Mouse (Mus musculus) B cell, adult 62 days (primary cell): ENCODE results near the gene Il25. TPM values are rescaled to one million over a fixed set of nuclear protein-coding genes. Genes with fewer than 3 reads are reported as not detected.

ENCODE experiments used
- total RNA-seq: library from RNA; stranded (reverse); gene quantifications from 4 replicates; pipeline ENCODE4 v1.2.4, GENCODE M21; 2023

Gene Il25
- not detected in 4 replicates for total RNA-seq

GRCm38 (mm10) chr14:54932645-54933150 is at the start of gene Il25:
Gene Il25 (plus strand): TSS chr14:54932695.

GRCm38 (mm10) chr14:54883154-54884021 is 49.1 kb upstream of the Il25 start, which contains the start of the genes Bcl2l2 and Gm20521:
Gene Bcl2l2 (plus strand): TSS chr14:54883377.
Gene Gm20521 (plus strand): TSS chr14:54883441.

GRCm38 (mm10) chr14:54892200-54892599 is 40.3 kb upstream of the Il25 start, which contains the start of gene Pabpn1:
Gene Pabpn1 (plus strand): TSS chr14:54892500.

GRCm38 (mm10) chr14:54912886-54913285 is 19.6 kb upstream of the Il25 start, which contains the start of gene Slc22a17:
Gene Slc22a17 (minus strand): TSS chr14:54913132.

GRCm38 (mm10) chr14:54925349-54926342 is 6.8 kb upstream of the Il25 start, which contains the start of gene Efs:
Gene Efs (minus strand): TSS chr14:54926126.

GRCm38 (mm10) chr14:54935904-54936830 is 3.7 kb downstream of the Il25 start, which contains the start of gene Cmtm5:
Gene Cmtm5 (plus strand): TSS chr14:54936261.

GRCm38 (mm10) chr14:54966320-54966977 is 34.0 kb downstream of the Il25 start, which contains the start of gene Myh6:
Gene Myh6 (minus strand): TSS chr14:54966927.

GRCm38 (mm10) chr14:54976633-54977032 is 44.1 kb downstream of the Il25 start, which contains the start of gene Gm17428:
Gene Gm17428 (plus strand): TSS chr14:54976933.

Other genes with a start within 250 kb of the Il25 start
- 28.7 to 31.2 TPM (median 29.6 TPM) in 4 replicates for gene 1700123O20Rik, start 246.5 kb upstream of the Il25 start, total RNA-seq
- gene Acin1, start 245.8 kb upstream of the Il25 start, total RNA-seq = 517 to 556 TPM (median 537 TPM) in 4 replicates
- not detected in 4 replicates for gene Gm29776, start 233.9 kb upstream of the Il25 start, total RNA-seq
- not detected in 4 replicates for gene Cebpe, start 220.5 kb upstream of the Il25 start, total RNA-seq
- 0.23 to 0.75 TPM (median 0.39 TPM) in 4 replicates for gene Slc7a8, start 150.7 kb upstream of the Il25 start, total RNA-seq
- not detected in 4 replicates for gene Rnf212b, start 118.6 kb upstream of the Il25 start, total RNA-seq
- 5.8 to 12.1 TPM (median 7.2 TPM) in 4 replicates for gene Homez, start 61.7 kb upstream of the Il25 start, total RNA-seq
- 1.5 to 4.7 TPM (median 2.8 TPM) in 4 replicates for gene Ppp1r3e, start 55.1 kb upstream of the Il25 start, total RNA-seq
- gene Bcl2l2, start 49.3 kb upstream of the Il25 start, total RNA-seq = 7.9 to 12.7 TPM (median 9.6 TPM) in 4 replicates
- 2.0 to 2.7 TPM in 2 of 4 replicates, not detected in the others for gene Gm20521, start 49.3 kb upstream of the Il25 start, total RNA-seq
- gene Pabpn1, start 40.2 kb upstream of the Il25 start, total RNA-seq = 271 to 284 TPM (median 277 TPM) in 4 replicates
- 2.2 to 5.5 TPM (median 3.5 TPM) in 4 replicates for gene Slc22a17, start 19.6 kb upstream of the Il25 start, total RNA-seq
- not detected in 4 replicates for gene Efs, start 6.6 kb upstream of the Il25 start, total RNA-seq
- gene Cmtm5, start 3.6 kb downstream of the Il25 start, total RNA-seq = not detected in 4 replicates
- not detected in 4 replicates for gene Myh6, start 34.2 kb downstream of the Il25 start, total RNA-seq
- gene Gm17428, start 44.2 kb downstream of the Il25 start, total RNA-seq = not detected in 4 replicates
- gene Myh7, start 61.9 kb downstream of the Il25 start, total RNA-seq = not detected in 4 replicates
- 65.3 to 77.2 TPM (median 71.8 TPM) in 4 replicates for gene Ngdn, start 82.8 kb downstream of the Il25 start, total RNA-seq
- 15.4 to 19.8 TPM (median 16.4 TPM) in 4 replicates for gene Zfhx2, start 159.6 kb downstream of the Il25 start, total RNA-seq
- 4.4 to 6.4 TPM (median 5.9 TPM) in 4 replicates for gene Thtpa, start 162.1 kb downstream of the Il25 start, total RNA-seq
- gene Ap1g2, start 173.9 kb downstream of the Il25 start, total RNA-seq = 112 to 137 TPM (median 125 TPM) in 4 replicates
- gene Jph4, start 184.2 kb downstream of the Il25 start, total RNA-seq = not detected in 4 replicates